Mouse (Mus musculus) heart, embryonic 11.5 days (tissue): ENCODE measurements around the gene Ephb1. TPM values are rescaled to one million over a fixed set of nuclear protein-coding genes. Genes with fewer than 3 reads are reported as not detected.

ENCODE experiments used
- ATAC-seq: fragments of 200-750 bp; cut with Nextera tagmentation; replicated peaks from 2 replicates; pipeline ENCODE4 v1.8.0; 2017; ENCODE audit warnings: moderate library complexity; ENCODE audit not compliant: insufficient number of reproducible peaks, low FRiP score, low TSS enrichment
- H3K27ac ChIP-seq: fragments of 300-500 bp; sonication (generic); 2 replicates; pipeline ENCODE4 v1.5.1; 2014; ENCODE audit warnings: mild to moderate bottlenecking, low read depth, low read length
- H3K27me3 ChIP-seq: fragments of 300-500 bp; sonication (generic); 2 replicates; pipeline ENCODE4 v1.6.1; 2014; ENCODE audit warnings: mild to moderate bottlenecking, low read length, mixed read lengths; ENCODE audit not compliant: control insufficient read depth, insufficient read depth
- H3K36me3 ChIP-seq: fragments of 300-500 bp; sonication (generic); 2 replicates; pipeline ENCODE4 v1.6.1; 2014; ENCODE audit warnings: mild to moderate bottlenecking, low read length, moderate library complexity, mixed read lengths; ENCODE audit not compliant: control insufficient read depth, insufficient read depth
- H3K4me1 ChIP-seq: fragments of 300-500 bp; sonication (generic); 2 replicates; pipeline ENCODE4 v1.6.1; 2014; ENCODE audit warnings: low read length; ENCODE audit not compliant: control insufficient read depth, insufficient read depth
- H3K4me2 ChIP-seq: fragments of 300-500 bp; sonication (generic); 2 replicates; pipeline ENCODE4 v1.6.1; 2014; ENCODE audit warnings: mild to moderate bottlenecking, moderate library complexity
- H3K4me3 ChIP-seq: fragments of 300-500 bp; sonication (generic); 2 replicates; pipeline ENCODE4 v1.5.1; 2014; ENCODE audit warnings: low read depth, low read length
- H3K9ac ChIP-seq: fragments of 300-500 bp; sonication (generic); 2 replicates; pipeline ENCODE4 v1.6.1; 2014; ENCODE audit warnings: mild to moderate bottlenecking, low read depth, low read length, moderate library complexity
- H3K9me3 ChIP-seq: fragments of 300-500 bp; sonication (generic); replicated peaks from 2 replicates; pipeline ENCODE4 v1.6.1; 2016; ENCODE audit warnings: low read length; ENCODE audit not compliant: control insufficient read depth
- WGBS: fragments of 180-500 bp; shearing (Covaris S2); extraction: QIAGEN DNeasy Blood & Tissue Kit; methylation state at CpG from one replicate; pipeline ENCODE4 v1.1.7; 2014; ENCODE audit not compliant: insufficient replicate concordance; 5-methylcytosine and 5-hydroxymethylcytosine counted together
- polyA plus RNA-seq: library from polyadenylated mRNA; unstranded; fragments of >200 nt; fragmentation: Nextera tagmentation; extraction: Ambion mirVana; gene quantifications from 2 replicates; pipeline ENCODE4 v1.2.1, GENCODE M21; 2014

Ephb1 gene
- polyA plus RNA-seq, 1 experiment from 2014 or later, result 0.87 TPM

GRCm38 (mm10) chr9:102196856-102197255 is 157.6 kb downstream of the Ephb1 start:
- H3K4me3 ChIP-seq, result no peak overlapping the region
- H3K9ac ChIP-seq, result no peak overlapping the region
- H3K27ac ChIP-seq, result no peak overlapping the region
- no peak overlapping the region for H3K4me2 ChIP-seq
- no peaks in the 10 kb centered on the region for H3K27me3 ChIP-seq
- no peaks in the 10 kb centered on the region for H3K9me3 ChIP-seq
- WGBS, result 87% methylated on average over 6 of the region's 6 CpGs
- no peaks in the 10 kb centered on the region for H3K36me3 ChIP-seq
- ATAC-seq, result no peak
- no peaks in the 10 kb centered on the region for H3K4me1 ChIP-seq

DNA sequence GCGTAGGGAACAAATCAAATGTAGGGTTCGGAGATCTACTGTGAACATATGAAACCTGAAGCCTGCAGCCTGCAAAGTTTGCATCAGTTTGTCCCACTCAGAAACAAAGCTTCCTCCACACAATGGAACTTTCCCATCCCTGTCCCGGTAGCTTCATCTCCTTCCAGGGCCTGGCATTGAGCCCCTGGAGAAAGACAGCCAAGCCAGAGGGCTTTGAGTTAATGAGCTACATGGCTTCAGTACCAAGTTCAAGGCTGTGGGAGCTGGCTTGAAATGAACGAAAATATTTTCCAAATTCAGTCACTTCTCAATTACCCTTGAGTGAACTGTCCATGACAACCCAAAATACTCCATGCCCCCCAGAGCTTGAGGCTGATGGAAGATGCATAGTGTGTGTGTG is 160.4 kb downstream of the Ephb1 start:
- Histone ChIP-seq H3K27me3 (no peaks in the 10 kb centered on the region; the same call in 1 of the 2 replicates), H3K4me1 (no peaks in the 10 kb centered on the region), H3K27ac (no peak overlapping the region), H3K36me3 (no peaks in the 10 kb centered on the region), H3K9ac (no peak overlapping the region), H3K9me3 (no peaks in the 10 kb centered on the region), H3K4me3 (no peak overlapping the region), H3K4me2 (no peak overlapping the region)
- no peak for ATAC-seq
- WGBS, result 80% methylated on average over 4 of the region's 4 CpGs

GRCm38 (mm10) chr9:102192724-102193685 is 161.5 kb downstream of the Ephb1 start:
- Histone ChIP-seq H3K4me1 (no peaks in the 10 kb centered on the region), H3K9ac (no peak overlapping the region), H3K36me3 (no peaks in the 10 kb centered on the region), H3K4me2 (no peak overlapping the region), H3K4me3 (no peak overlapping the region), H3K9me3 (no peaks in the 10 kb centered on the region), H3K27me3 (no peaks in the 10 kb centered on the region; the same call in 1 of the 2 replicates), H3K27ac (no peak overlapping the region)
- no peak for ATAC-seq
- 67% methylated on average over 13 of the region's 13 CpGs for WGBS

DNA sequence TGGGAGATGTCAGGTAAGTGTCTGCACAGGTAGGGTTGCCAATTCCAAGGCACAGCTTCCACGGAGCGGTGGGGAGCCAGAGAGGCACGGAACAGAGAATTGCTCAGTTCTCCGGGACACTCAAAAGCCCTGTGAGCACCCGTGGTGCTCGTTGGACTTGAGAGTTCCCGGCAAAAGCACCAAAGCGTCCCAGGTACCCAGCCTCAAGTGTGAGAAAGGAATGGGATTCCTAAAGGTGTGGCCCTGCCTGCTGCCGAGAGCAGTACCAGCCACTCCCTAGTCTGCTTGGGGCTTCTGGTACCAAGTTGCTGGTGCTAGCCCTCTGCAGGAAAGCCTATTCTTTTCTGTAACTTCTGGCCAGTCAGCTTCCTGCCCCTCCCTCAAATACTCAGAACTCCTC is 164.4 kb downstream of the Ephb1 start:
- 64% methylated on average over 9 of the region's 9 CpGs for WGBS
- H3K9ac ChIP-seq, result no peak overlapping the region
- H3K27me3 ChIP-seq, result no peaks in the 10 kb centered on the region; the same call in 1 of the 2 replicates
- no peak overlapping the region for H3K4me3 ChIP-seq
- H3K4me1 ChIP-seq, result no peaks in the 10 kb centered on the region
- H3K27ac ChIP-seq, result no peak overlapping the region
- no peaks in the 10 kb centered on the region for H3K36me3 ChIP-seq
- no peaks in the 10 kb centered on the region for H3K9me3 ChIP-seq
- H3K4me2 ChIP-seq, result no peak overlapping the region
- ATAC-seq, result no peak

DNA sequence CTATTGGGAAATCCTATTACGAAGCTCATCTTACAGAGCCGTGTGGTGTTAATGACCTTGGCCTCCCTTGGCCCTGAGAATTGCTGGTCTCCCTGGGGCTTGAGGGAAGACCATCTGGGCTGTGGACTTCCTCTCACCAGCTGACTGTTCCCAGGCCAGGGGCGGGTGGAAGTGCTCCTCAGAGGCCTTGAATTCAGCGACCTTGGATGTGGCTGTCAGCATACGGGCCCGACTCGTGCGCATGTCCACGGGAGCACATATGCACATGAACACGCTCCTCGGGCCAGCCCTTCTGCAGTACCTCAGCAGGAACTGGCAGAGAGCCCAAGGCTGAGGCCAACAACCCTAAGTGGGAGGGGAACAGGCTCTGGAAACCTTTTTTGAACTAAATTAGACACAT is 165.1 kb downstream of the Ephb1 start:
- no peak for ATAC-seq
- Histone ChIP-seq H3K4me2 (no peak overlapping the region), H3K4me3 (no peak overlapping the region), H3K27ac (no peak overlapping the region), H3K9me3 (no peaks in the 10 kb centered on the region), H3K27me3 (no peaks in the 10 kb centered on the region; the same call in 1 of the 2 replicates), H3K9ac (no peak overlapping the region), H3K36me3 (no peaks in the 10 kb centered on the region), H3K4me1 (no peaks in the 10 kb centered on the region)
- WGBS, result 55% methylated on average over 11 of the region's 11 CpGs

DNA sequence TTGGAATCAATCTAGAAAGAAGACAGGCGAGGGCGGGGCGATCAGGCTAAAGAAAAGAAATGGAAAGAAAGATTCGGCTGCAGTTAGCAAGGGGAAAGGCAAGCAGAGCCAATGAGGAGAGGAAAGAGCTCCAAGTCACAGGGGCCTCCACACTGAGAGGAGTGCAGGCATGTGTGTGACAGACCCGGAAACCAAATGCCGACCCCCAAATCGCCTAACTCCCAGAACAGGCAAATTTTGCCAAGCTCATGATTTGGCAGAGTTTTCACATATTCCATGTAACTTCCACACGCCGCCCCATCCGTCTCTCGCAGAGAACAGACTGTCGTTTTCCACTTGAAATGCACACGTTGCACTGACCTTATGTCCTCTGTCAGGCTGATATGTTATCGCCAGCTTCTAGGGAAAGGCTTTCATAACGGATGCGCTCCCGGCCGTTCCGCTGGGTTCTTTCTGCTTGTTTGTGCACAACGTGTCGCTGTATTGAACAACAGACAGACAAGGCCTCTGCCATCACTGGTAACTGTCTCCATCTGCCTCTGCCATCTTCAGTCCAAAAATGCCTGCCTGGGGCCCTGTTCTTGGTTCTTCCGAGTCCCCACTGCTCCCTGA is 170.7 kb downstream of the Ephb1 start:
- no peak for ATAC-seq
- H3K27me3 ChIP-seq, result no peaks in the 10 kb centered on the region; the same call in 1 of the 2 replicates
- H3K4me2 ChIP-seq, result peak overlapping the region; percentile 39
- WGBS, result 42% methylated on average over 22 of the region's 22 CpGs
- no peaks in the 10 kb centered on the region for H3K9me3 ChIP-seq
- no peaks in the 10 kb centered on the region for H3K4me1 ChIP-seq
- no peaks in the 10 kb centered on the region for H3K36me3 ChIP-seq
- no peak overlapping the region for H3K27ac ChIP-seq
- no peak overlapping the region for H3K4me3 ChIP-seq
- H3K9ac ChIP-seq, result no peak overlapping the region

- H3K36me3 ChIP-seq, result no peaks in the 10 kb centered on the region
- H3K4me3 ChIP-seq, result no peak overlapping the region
- no peak overlapping the region for H3K9ac ChIP-seq
- H3K9me3 ChIP-seq, result no peaks in the 10 kb centered on the region
- WGBS, result 85% methylated on average over 10 of the region's 10 CpGs
- ATAC-seq, result no peak
- H3K4me2 ChIP-seq, result no peak overlapping the region
- no peak overlapping the region for H3K27ac ChIP-seq
- H3K4me1 ChIP-seq, result no peaks in the 10 kb centered on the region
- H3K27me3 ChIP-seq, result no peaks in the 10 kb centered on the region; the same call in 1 of the 2 replicates
Measured at GRCm38 (mm10) chr9:102181810-102182490, 172.5 kb downstream of the Ephb1 start.

GRCm38 (mm10) chr9:102181276-102181675 is 173.2 kb downstream of the Ephb1 start:
- Histone ChIP-seq H3K36me3 (no peaks in the 10 kb centered on the region), H3K27me3 (no peaks in the 10 kb centered on the region; the same call in 1 of the 2 replicates), H3K4me2 (no peak overlapping the region), H3K4me3 (no peak overlapping the region), H3K9ac (no peak overlapping the region), H3K4me1 (no peaks in the 10 kb centered on the region), H3K27ac (no peak overlapping the region), H3K9me3 (no peaks in the 10 kb centered on the region)
- WGBS, result 43% methylated on average over 3 of the region's 3 CpGs
- ATAC-seq, result no peak
